Mouse (Mus musculus): ENCODE data around the gene Ppp2r5a.

Gene Ppp2r5a

GRCm38 (mm10) chr1:191380843-191381242 is 22.2 kb downstream of the Ppp2r5a start:
- no peak for DNase-seq (ENCODE audit: low spot score in 2 of 2)

GRCm38 (mm10) chr1:191378080-191378479 is 25.0 kb downstream of the Ppp2r5a start:
- DNase-seq (ENCODE audit: low spot score in 2 of 2): no peak

GRCm38 (mm10) chr1:191375644-191375998 is 27.5 kb downstream of the Ppp2r5a start:
- no peak for DNase-seq (ENCODE audit: low spot score in 2 of 2)

GRCm38 (mm10) chr1:191374993-191375643 is 28.0 kb downstream of the Ppp2r5a start:
- DNase-seq (ENCODE audit: low spot score in 2 of 2): no peak

GRCm38 (mm10) chr1:191369140-191369539 is 33.9 kb downstream of the Ppp2r5a start:
- no peak for DNase-seq (ENCODE audit: low spot score in 2 of 2)

GRCm38 (mm10) chr1:191368193-191368592 is 34.9 kb downstream of the Ppp2r5a start:
- no peak for DNase-seq (ENCODE audit: low spot score in 2 of 2)

- DNase-seq (ENCODE audit: low spot score in 2 of 2): no peak
These were observed 38.6 kb downstream of the Ppp2r5a start for GRCm38 (mm10) chr1:191364477-191364876.

GRCm38 (mm10) chr1:191362412-191362811 is 40.7 kb downstream of the Ppp2r5a start:
- DNase-seq (ENCODE audit: low spot score in 2 of 2): no peak

- DNase-seq (ENCODE audit: low spot score in 2 of 2): no peak
These were observed 43.6 kb downstream of the Ppp2r5a start for GRCm38 (mm10) chr1:191359478-191359877.

GRCm38 (mm10) chr1:191356936-191357335 is 46.1 kb downstream of the Ppp2r5a start:
- DNase-seq (ENCODE audit: low spot score in 2 of 2): no peak

GRCm38 (mm10) chr1:191353836-191354235 is 49.2 kb downstream of the Ppp2r5a start:
- DNase-seq (ENCODE audit: low spot score in 2 of 2): no peak

GRCm38 (mm10) chr1:191352786-191353488 is 50.1 kb downstream of the Ppp2r5a start:
- peak in 1 of 2 experiments; percentile 53 for DNase-seq (ENCODE audit: low spot score in 2 of 2)

GRCm38 (mm10) chr1:191350355-191350754 is 52.7 kb downstream of the Ppp2r5a start:
- DNase-seq (ENCODE audit: low spot score in 2 of 2): no peak

GRCm38 (mm10) chr1:191349486-191350037 is 53.5 kb downstream of the Ppp2r5a start:
- no peak for DNase-seq (ENCODE audit: low spot score in 2 of 2)

GRCm38 (mm10) chr1:191348996-191349395 is 54.1 kb downstream of the Ppp2r5a start:
- no peak for DNase-seq (ENCODE audit: low spot score in 2 of 2)

- no peak for DNase-seq (ENCODE audit: low spot score in 2 of 2)
These were observed 54.5 kb downstream of the Ppp2r5a start for GRCm38 (mm10) chr1:191348592-191348991.

- no peak for DNase-seq (ENCODE audit: low spot score in 2 of 2)
These were observed 55.5 kb downstream of the Ppp2r5a start for GRCm38 (mm10) chr1:191347602-191348001.

GRCm38 (mm10) chr1:191340530-191340929 is 62.5 kb downstream of the Ppp2r5a start:
- no peak for DNase-seq (ENCODE audit: low spot score in 2 of 2)

- no peak for DNase-seq (ENCODE audit: low spot score in 2 of 2)
These were observed 63.2 kb downstream of the Ppp2r5a start for GRCm38 (mm10) chr1:191339876-191340275.

- no peak for DNase-seq (ENCODE audit: low spot score in 2 of 2)
These were observed 68.6 kb downstream of the Ppp2r5a start for GRCm38 (mm10) chr1:191334500-191334899.

GRCm38 (mm10) chr1:191330356-191330755 is 72.7 kb downstream of the Ppp2r5a start:
- no peak for DNase-seq (ENCODE audit: low spot score in 2 of 2)

GRCm38 (mm10) chr1:191328019-191328441 is 75.0 kb downstream of the Ppp2r5a start:
- peak in 1 of 2 experiments; percentile 32 for DNase-seq (ENCODE audit: low spot score in 2 of 2)

GRCm38 (mm10) chr1:191327258-191327657 is 75.8 kb downstream of the Ppp2r5a start:
- no peak for DNase-seq (ENCODE audit: low spot score in 2 of 2)
